Comparison of ENCODE assay signal across 14 mouse cellular contexts in genomic region chr5:148175742-148176426, GRCm38 (mm10).
DNase-seq lines count a peak whose midpoint lies in the region; ATAC-seq lines count a peak whose summit lies in the region.
"Had no signal": no experiment of that assay in that cellular context is flagged by ENCODE, and none has a peak within 500 bp of the region (broad histone marks: within the 10 kb centered on the region; RNA-seq: fewer than 3 reads in every experiment).

No protein-coding gene starts in this region.

- no peaks in the 10 kb centered on the region for H3K27me3 ChIP-seq in hindbrain, embryonic 13.5 days
- H3K27me3 ChIP-seq: limb, embryonic 12.5 days had no signal

- ATAC-seq in hindbrain, embryonic 13.5 days (ENCODE audit: low FRiP score) = peak; percentile 39; the same call in 1 of the 2 replicates
- ATAC-seq: lung, postnatal 0 days had no signal

- H3K9me3 ChIP-seq in hindbrain, embryonic 13.5 days = no peaks in the 10 kb centered on the region

- peak overlapping the region; percentile 60 for H3K27ac ChIP-seq in hindbrain, embryonic 13.5 days
- H3K27ac ChIP-seq: left cerebral cortex, adult 2 months; limb, embryonic 12.5 days; liver, embryonic 14.5 days had no signal

- no peak overlapping the region for H3K4me2 ChIP-seq in hindbrain, embryonic 13.5 days
- H3K4me2 ChIP-seq: limb, embryonic 12.5 days had no signal

- H3K9ac ChIP-seq in hindbrain, embryonic 13.5 days = no peak overlapping the region
- H3K9ac ChIP-seq: limb, embryonic 12.5 days; liver, embryonic 14.5 days had no signal

- H3K36me3 ChIP-seq in hindbrain, embryonic 13.5 days = no peaks in the 10 kb centered on the region
- H3K36me3 ChIP-seq: limb, embryonic 12.5 days had no signal

- DNase-seq in heart, adult 11 months = peak; percentile 53
- DNase-seq in heart, adult 8-10 months (ENCODE audit: low spot score) = no peak
- peak; percentile 61 for DNase-seq in retina, postnatal 1 day
- DNase-seq in retina, embryonic 14.5 days (ENCODE audit: low spot score) = no peak
- no peak for DNase-seq in layer of hippocampus, adult 11-12 months (ENCODE audit: low spot score)
- DNase-seq in lung, postnatal 14 days = no peak
- no peak for DNase-seq in lung, postnatal 10 days
- DNase-seq: cerebellum, adult 2 months; thymus, postnatal 25 days had no signal

- WGBS in hindbrain, embryonic 13.5 days = 30% methylated on average over 4 of the region's 4 CpGs

- H3K4me1 ChIP-seq in hindbrain, embryonic 13.5 days (replicated peaks) = peaks cover 34% of the 10 kb centered on the region

- H3K4me3 ChIP-seq in hindbrain, embryonic 13.5 days = no peak overlapping the region
- H3K4me3 ChIP-seq: left cerebral cortex, adult 2 months; limb, embryonic 12.5 days had no signal

Comparison
In these comparisons a context has a peak if more than half of its experiments do, and no peak if none do; other contexts are left out.
1. DNase-seq: peak in heart, adult 11 months (single experiment) and retina, postnatal 1 day (single experiment); none in heart, adult 8-10 months (single experiment), retina, embryonic 14.5 days (single experiment), layer of hippocampus, adult 11-12 months (single experiment), lung, postnatal 14 days (single experiment) and lung, postnatal 10 days (single experiment).